Mouse (Mus musculus): ENCODE measurements around the gene Smc1a. TPM values are rescaled to one million over a fixed set of nuclear protein-coding genes. Genes with fewer than 3 reads are reported as not detected.

Smc1a gene
- polyA plus RNA-seq (2015; fragmentation: Nextera tagmentation; extraction: Ambion mirVana), result 67.5 and 83.4 TPM in 2 replicates

GRCm38 (mm10) chrX:152016151-152017145 lies at the start of gene Smc1a, which contains the start of gene Ribc1:
Smc1a (plus strand) TSS chrX:152016428.
Ribc1 (minus strand) TSS chrX:152016295.
- Histone ChIP-seq H3K4me1 (ENCODE audit: control insufficient read depth, insufficient read depth, low read length) (peaks cover 8% of the 10 kb centered on the region), H3K4me2 (ENCODE audit: low read depth, low read length) (peak within 1 kb of the TSS; percentile 71), H3K27ac (ENCODE audit: low read length) (peak within 1 kb of the TSS; percentile 91), H3K4me3 (ENCODE audit: low read length) (peak within 1 kb of the TSS; percentile 69), H3K9ac (ENCODE audit: low read length) (peak within 1 kb of the TSS; percentile 80), H3K27me3 (ENCODE audit: control insufficient read depth, insufficient read depth, low read length) (peaks cover 2% of the 10 kb centered on the region; the same call in 1 of the 2 replicates), H3K36me3 (ENCODE audit: control insufficient read depth, insufficient read depth) (no peaks in the 10 kb centered on the region; the same call in 1 of the 2 replicates), H3K9me3 (replicated peaks; ENCODE audit: control insufficient read depth, low read length) (0 out of 2 replicates have a peak, but pooled peaks cover 2% of the 10 kb centered on the region)
- ATAC-seq (replicated peaks; ENCODE audit: extremely low read depth, insufficient read depth, low FRiP score), result peak; percentile 96
- 13% methylated on average over 64 of the region's 64 CpGs for whole genome bisulfite sequencing

GRCm38 (mm10) chrX:151999006-151999710 lies 17.1 kb upstream of the Smc1a start:
- WGBS, result 59% methylated on average over 4 of the region's 4 CpGs
- peaks cover 11% of the 10 kb centered on the region; the same call in 1 of the 2 replicates for H3K27me3 ChIP-seq (ENCODE audit: control insufficient read depth, insufficient read depth, low read length)
- H3K4me3 ChIP-seq (ENCODE audit: low read length), result no peak overlapping the region
- no peak overlapping the region for H3K9ac ChIP-seq (ENCODE audit: low read length)
- ATAC-seq (replicated peaks; ENCODE audit: extremely low read depth, insufficient read depth, low FRiP score), result no peak
- H3K36me3 ChIP-seq (ENCODE audit: control insufficient read depth, insufficient read depth), result no peaks in the 10 kb centered on the region
- no peaks in the 10 kb centered on the region for H3K9me3 ChIP-seq (replicated peaks; ENCODE audit: control insufficient read depth, low read length)
- H3K27ac ChIP-seq (ENCODE audit: low read length), result no peak overlapping the region
- no peaks in the 10 kb centered on the region for H3K4me1 ChIP-seq (ENCODE audit: control insufficient read depth, insufficient read depth, low read length)
- H3K4me2 ChIP-seq (ENCODE audit: low read depth, low read length), result no peak overlapping the region

GRCm38 (mm10) chrX:152001182-152001684 lies 15.0 kb upstream of the Smc1a start:
- H3K27ac ChIP-seq (ENCODE audit: low read length), result peak overlapping the region; percentile 59
- ATAC-seq (replicated peaks; ENCODE audit: extremely low read depth, insufficient read depth, low FRiP score), result no peak

GRCm38 (mm10) chrX:152001737-152002710 lies 14.2 kb upstream of the Smc1a start, which contains the start of gene Hsd17b10:
Hsd17b10 (plus strand) TSS chrX:152001845.
- Histone ChIP-seq H3K9me3 (replicated peaks; ENCODE audit: control insufficient read depth, low read length) (no peaks in the 10 kb centered on the region), H3K27me3 (ENCODE audit: control insufficient read depth, insufficient read depth, low read length) (peaks cover 5% of the 10 kb centered on the region; the same call in 1 of the 2 replicates), H3K27ac (ENCODE audit: low read length) (peak within 1 kb of the TSS; percentile 71), H3K4me1 (ENCODE audit: control insufficient read depth, insufficient read depth, low read length) (no peaks in the 10 kb centered on the region), H3K4me3 (ENCODE audit: low read length) (peak within 1 kb of the TSS; percentile 63), H3K9ac (ENCODE audit: low read length) (peak within 1 kb of the TSS; percentile 72), H3K36me3 (ENCODE audit: control insufficient read depth, insufficient read depth) (no peaks in the 10 kb centered on the region; the same call in 1 of the 2 replicates), H3K4me2 (ENCODE audit: low read depth, low read length) (peak within 1 kb of the TSS; percentile 66)
- ATAC-seq (replicated peaks; ENCODE audit: extremely low read depth, insufficient read depth, low FRiP score), result peak; percentile 97
- 16% methylated on average over 41 of the region's 41 CpGs for WGBS

More at GRCm38 (mm10) chrX:152001182-152001684, 15.0 kb upstream of the Smc1a start:
- H3K27me3 ChIP-seq (ENCODE audit: control insufficient read depth, insufficient read depth, low read length), result peaks cover 8% of the 10 kb centered on the region; the same call in 1 of the 2 replicates
- 32% methylated on average over 9 of the region's 9 CpGs for WGBS
- H3K36me3 ChIP-seq (ENCODE audit: control insufficient read depth, insufficient read depth), result no peaks in the 10 kb centered on the region; the same call in 1 of the 2 replicates
- H3K4me1 ChIP-seq (ENCODE audit: control insufficient read depth, insufficient read depth, low read length), result no peaks in the 10 kb centered on the region
- no peaks in the 10 kb centered on the region for H3K9me3 ChIP-seq (replicated peaks; ENCODE audit: control insufficient read depth, low read length)
- peak overlapping the region; percentile 66 for H3K4me2 ChIP-seq (ENCODE audit: low read depth, low read length)
- H3K9ac ChIP-seq (ENCODE audit: low read length), result peak overlapping the region; percentile 62
- peak overlapping the region; percentile 63 for H3K4me3 ChIP-seq (ENCODE audit: low read length)

GRCm38 (mm10) chrX:152002865-152003264 lies 13.4 kb upstream of the Smc1a start:
- H3K9me3 ChIP-seq (replicated peaks; ENCODE audit: control insufficient read depth, low read length), result no peaks in the 10 kb centered on the region
- no peaks in the 10 kb centered on the region for H3K4me1 ChIP-seq (ENCODE audit: control insufficient read depth, insufficient read depth, low read length)
- H3K4me2 ChIP-seq (ENCODE audit: low read depth, low read length), result peak overlapping the region; percentile 66
- peak overlapping the region; percentile 9; the same call in 1 of the 2 replicates for H3K4me3 ChIP-seq (ENCODE audit: low read length)
- peaks cover 6% of the 10 kb centered on the region; the same call in 1 of the 2 replicates for H3K27me3 ChIP-seq (ENCODE audit: control insufficient read depth, insufficient read depth, low read length)
- no peaks in the 10 kb centered on the region; the same call in 1 of the 2 replicates for H3K36me3 ChIP-seq (ENCODE audit: control insufficient read depth, insufficient read depth)
- H3K27ac ChIP-seq (ENCODE audit: low read length), result no peak overlapping the region
- no peak overlapping the region for H3K9ac ChIP-seq (ENCODE audit: low read length)
- ATAC-seq (replicated peaks; ENCODE audit: extremely low read depth, insufficient read depth, low FRiP score), result no peak
- WGBS, result 56% methylated on average over 2 of the region's 2 CpGs

- Histone ChIP-seq H3K4me3 (ENCODE audit: low read length) (no peak overlapping the region), H3K4me1 (ENCODE audit: control insufficient read depth, insufficient read depth, low read length) (no peaks in the 10 kb centered on the region), H3K4me2 (ENCODE audit: low read depth, low read length) (no peak overlapping the region), H3K27ac (ENCODE audit: low read length) (no peak overlapping the region), H3K9me3 (replicated peaks; ENCODE audit: control insufficient read depth, low read length) (no peaks in the 10 kb centered on the region), H3K9ac (ENCODE audit: low read length) (no peak overlapping the region), H3K36me3 (ENCODE audit: control insufficient read depth, insufficient read depth) (no peaks in the 10 kb centered on the region; the same call in 1 of the 2 replicates), H3K27me3 (ENCODE audit: control insufficient read depth, insufficient read depth, low read length) (peaks cover 8% of the 10 kb centered on the region; the same call in 1 of the 2 replicates)
- 79% methylated on average over 1 of the region's 1 CpGs for WGBS
- ATAC-seq (replicated peaks; ENCODE audit: extremely low read depth, insufficient read depth, low FRiP score), result no peak
Observed at GRCm38 (mm10) chrX:152007863-152008262, 8.4 kb upstream of the Smc1a start.

- H3K27me3 ChIP-seq (ENCODE audit: control insufficient read depth, insufficient read depth, low read length), result peaks cover 2% of the 10 kb centered on the region; the same call in 1 of the 2 replicates
- H3K36me3 ChIP-seq (ENCODE audit: control insufficient read depth, insufficient read depth), result no peaks in the 10 kb centered on the region; the same call in 1 of the 2 replicates
- peak overlapping the region; percentile 69 for H3K4me3 ChIP-seq (ENCODE audit: low read length)
- peak overlapping the region; percentile 71 for H3K4me2 ChIP-seq (ENCODE audit: low read depth, low read length)
- no peak; the same call in 1 of the 2 replicates for ATAC-seq (replicated peaks; ENCODE audit: extremely low read depth, insufficient read depth, low FRiP score)
- H3K27ac ChIP-seq (ENCODE audit: low read length), result peak overlapping the region; percentile 88
- WGBS, result 19% methylated on average over 11 of the region's 11 CpGs
- H3K4me1 ChIP-seq (ENCODE audit: control insufficient read depth, insufficient read depth, low read length), result peaks cover 8% of the 10 kb centered on the region
- peak overlapping the region; percentile 80 for H3K9ac ChIP-seq (ENCODE audit: low read length)
- 0 out of 2 replicates have a peak, but pooled peaks cover 2% of the 10 kb centered on the region for H3K9me3 ChIP-seq (replicated peaks; ENCODE audit: control insufficient read depth, low read length)
Observed at GRCm38 (mm10) chrX:152015752-152016150, 477 bp upstream of the Smc1a start.

Measured in heart, embryonic 16.5 days (tissue).